Mouse (Mus musculus) kidney, postnatal 36 days (tissue): Measurements from ENCODE around the gene Ccdc51.

Source experiments
- DNase-seq, 2 experiments: peaks; one replicate each; pipeline ENCODE4 v3.0.0; 2021 to 2022; ENCODE audit warnings: mixed read lengths in 2 of 2

Ccdc51 gene

DNA sequence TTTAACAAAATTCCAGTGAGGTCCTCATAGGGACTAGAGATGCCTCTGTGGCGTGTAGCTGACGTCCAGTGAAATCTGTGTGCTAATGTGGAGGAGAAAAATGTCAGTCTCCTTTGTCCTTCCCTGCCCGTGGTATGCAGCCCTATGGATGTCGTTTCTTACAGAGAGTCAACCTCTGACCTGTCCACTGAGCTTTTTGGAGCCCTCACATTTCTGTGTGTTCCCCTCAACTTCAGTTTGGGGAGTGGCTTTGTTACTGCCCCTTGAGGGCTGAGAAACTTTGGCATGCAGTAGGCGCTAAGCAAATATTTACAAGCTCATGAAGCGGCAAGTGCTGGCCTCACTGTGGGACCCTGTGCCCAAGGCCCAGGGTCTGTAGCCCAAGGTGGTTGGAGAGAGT, 15.0 kb downstream of the Ccdc51 start:
- DNase-seq, result no peak

DNA sequence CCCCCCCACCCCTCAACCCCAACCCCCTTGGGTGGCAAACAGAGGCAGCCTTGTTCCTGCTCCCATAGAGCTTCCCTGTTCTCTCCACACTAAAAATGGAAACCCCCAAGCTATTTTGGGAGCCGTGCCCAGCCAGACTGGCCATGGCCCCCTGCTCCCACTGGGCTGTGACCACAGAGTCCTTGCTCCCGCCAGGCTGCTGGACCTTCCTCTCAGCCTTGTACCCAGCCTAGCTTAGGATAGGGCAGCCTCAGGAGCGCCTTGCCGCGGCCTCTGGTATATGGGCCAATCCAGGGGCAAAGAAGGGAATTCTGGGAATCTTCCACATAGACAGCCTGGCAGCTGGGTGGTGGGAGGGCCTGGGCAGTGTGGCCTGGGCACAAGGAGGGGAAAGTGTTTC, 15.5 kb downstream of the Ccdc51 start:
- DNase-seq, result peak; percentile 42 to 48

DNA sequence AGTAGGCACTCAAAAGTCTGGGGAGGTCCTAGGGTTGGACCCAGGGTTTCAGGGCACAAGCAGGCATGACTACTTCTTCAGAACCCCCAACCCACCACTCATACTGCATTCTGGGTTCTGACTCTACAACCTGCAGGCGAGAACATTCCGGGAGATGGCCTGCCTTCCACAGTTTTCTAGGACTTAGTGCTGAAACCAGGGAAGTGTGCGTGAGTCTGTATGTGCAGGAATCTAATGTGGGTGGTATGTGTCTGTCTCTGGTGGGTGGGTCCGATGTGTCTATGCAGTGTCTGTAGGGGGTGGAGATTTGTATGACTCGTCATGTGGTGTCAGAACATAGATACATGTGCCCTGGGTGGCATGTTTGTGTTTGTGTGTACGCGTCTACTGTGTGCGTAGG, 16.1 kb downstream of the Ccdc51 start:
- no peak for DNase-seq

DNA sequence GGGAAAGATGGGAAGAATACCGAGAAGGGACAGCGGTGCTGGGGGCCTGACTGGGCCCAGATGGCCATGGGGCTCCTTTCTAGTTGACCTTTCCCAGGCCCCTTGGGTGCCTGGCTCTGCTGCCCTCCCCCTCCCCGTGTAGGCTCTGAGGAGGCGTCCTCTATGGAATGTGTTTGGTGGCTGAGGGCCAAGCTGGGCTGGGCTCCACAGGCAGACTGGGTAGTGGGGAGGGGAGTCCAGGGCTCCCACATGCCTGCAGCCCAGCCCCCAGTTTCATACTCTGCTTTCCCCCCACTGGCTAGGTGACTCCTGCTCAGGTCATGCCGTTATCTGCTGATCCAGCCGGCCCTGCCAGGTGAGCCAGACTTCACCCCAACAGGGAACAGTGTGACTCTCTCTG, 16.7 kb downstream of the Ccdc51 start:
- DNase-seq, result peak; percentile 83 to 85

DNA sequence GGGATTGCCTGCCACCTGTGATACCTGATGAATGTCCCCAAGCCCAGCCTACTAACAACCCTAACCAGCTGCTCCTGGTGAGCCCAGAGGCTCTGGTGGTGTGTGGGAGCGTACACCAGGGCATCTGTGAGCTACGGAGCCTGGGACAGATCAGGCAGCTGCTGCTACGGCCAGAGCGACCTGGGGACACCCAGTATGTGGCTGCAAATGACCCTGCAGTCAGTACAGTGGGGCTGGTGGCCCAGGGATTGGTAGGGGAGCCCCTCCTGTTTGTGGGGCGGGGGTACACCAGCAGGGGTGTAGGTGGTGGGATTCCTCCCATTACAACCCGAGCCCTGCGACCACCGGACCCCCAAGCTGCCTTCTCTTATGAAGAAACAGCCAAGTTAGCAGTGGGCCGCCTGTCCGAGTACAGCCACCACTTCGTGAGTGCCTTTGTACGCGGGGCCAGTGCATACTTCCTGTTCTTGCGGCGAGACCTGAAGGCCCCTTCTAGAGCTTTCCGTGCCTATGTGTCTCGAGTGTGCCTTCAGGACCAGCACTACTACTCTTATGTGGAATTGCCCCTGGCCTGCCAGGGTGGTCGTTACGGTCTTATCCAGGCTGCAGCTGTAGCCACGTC, 18.1 kb downstream of the Ccdc51 start:
- DNase-seq, result no peak

DNA sequence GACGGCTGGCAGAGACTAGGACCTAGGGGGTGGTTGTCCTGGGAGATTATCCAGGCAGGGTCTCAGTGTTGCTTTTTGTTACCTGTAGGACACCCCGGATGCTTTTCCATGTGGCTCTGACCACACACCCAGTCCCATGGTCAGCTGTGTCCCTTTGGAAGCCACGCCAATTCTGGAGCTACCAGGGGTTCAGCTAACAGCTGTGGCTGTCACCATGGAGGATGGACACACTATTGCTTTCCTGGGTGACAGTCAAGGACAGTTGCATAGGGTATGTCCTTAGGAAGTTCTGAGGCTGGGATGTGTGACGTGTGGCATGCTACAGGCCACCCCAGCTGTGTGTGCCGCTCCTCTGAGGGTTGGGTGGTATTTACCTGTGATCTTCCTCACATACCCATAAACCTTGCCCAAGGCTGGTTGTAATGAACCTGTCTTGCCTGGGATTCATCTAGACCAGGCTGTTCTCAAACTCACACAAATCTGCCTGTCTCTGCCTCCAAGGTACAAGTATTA, 19.7 kb downstream of the Ccdc51 start:
- DNase-seq, result no peak

DNA sequence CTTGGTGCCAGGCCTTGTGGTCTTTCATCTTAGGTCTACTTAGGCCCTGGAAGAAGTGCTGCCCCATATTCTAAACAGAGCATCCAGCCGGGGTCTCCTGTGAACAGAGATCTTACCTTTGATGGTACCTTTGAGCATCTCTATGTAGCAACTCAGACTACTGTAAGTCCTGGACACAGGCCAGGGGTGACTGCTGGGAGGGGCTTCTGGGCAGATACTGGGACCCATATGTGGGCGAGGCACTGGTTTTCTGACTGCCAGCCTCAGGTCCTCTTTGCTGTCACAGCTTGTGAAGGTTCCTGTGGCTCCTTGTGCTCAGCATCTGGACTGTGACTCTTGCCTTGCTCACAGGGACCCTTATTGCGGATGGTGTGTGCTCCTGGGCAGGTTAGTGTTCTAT, 20.2 kb downstream of the Ccdc51 start:
- DNase-seq, result no peak

DNA sequence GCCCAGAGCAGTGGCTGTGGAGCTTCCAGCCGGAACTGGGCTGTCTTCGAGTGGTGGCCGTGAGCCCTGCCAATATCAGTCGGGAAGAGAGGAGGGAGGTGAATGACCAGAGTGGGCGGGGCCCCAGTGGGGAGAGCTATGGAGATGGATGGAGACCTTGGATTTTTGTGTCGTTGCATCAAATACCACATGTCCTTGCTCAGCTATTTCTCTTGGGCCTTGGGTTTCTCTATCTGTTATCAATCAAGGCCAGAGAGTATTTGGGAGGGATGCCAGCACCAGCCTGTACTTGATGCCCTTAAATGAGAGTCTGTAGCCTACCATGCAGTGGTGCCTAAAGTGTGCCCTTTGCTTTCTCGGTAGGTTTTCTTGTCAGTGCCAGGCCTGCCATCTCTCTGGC, 21.0 kb downstream of the Ccdc51 start:
- no peak for DNase-seq

DNA sequence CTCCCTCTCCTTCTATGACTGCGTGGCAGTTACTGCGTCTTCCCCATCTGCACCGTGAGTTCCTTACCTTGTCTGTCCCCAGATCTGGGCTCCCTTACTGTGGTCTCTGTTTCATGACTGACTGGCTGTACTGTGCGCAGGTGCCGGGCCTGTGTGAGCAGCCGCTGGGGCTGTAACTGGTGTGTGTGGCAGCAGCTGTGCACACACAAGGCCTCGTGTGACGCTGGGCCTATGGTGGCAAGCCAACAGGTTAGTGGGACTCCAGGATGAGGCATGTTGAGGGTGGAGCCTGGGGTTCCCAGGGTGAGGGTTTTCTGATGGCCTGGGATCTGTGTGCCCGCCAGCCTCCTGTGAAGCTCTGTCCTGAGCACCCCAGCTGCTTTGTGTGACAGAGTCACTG, 21.8 kb downstream of the Ccdc51 start:
- DNase-seq, result no peak

DNA sequence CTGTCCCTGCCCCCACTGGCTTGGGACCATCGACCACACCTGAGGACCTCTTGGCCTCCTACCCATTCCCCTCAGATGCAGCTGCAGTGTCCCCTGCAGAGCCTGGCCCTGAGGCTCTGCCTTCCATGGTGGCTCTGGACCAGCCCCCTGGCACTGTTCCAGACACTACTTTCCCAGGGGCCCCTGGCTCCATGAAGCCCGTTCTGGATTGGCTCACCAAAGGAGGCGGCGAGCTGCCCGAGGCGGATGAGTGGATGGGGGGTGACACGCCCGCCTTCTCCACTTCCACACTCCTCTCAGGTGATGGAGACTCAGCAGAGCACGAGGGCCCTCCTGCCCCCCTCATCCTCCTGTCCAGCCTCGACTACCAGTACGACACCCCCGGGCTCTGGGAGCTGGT, 22.7 kb downstream of the Ccdc51 start:
- DNase-seq, result peak in 1 of 2 experiments; percentile 41

DNA sequence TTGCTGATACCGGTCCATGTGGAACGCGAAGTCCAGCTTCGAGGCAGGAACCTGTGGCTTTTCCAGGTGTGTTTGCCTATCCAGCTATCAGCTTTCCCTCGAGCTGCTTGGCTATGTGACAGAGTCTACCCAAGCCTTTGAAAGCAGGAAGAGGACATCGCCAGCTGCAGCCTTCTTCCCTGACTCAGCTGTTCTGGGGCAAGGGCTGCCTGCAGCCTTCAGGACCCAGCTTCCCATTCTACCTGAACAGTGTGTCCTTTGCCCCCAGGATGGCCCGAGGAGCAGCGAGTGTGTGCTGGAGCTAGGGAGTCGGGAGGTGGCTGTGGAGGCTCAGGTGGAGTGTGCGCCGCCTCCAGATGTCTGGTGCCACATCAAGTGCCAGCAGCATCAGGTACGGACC, 23.4 kb downstream of the Ccdc51 start:
- DNase-seq, result peak in 1 of 2 experiments; percentile 22

DNA sequence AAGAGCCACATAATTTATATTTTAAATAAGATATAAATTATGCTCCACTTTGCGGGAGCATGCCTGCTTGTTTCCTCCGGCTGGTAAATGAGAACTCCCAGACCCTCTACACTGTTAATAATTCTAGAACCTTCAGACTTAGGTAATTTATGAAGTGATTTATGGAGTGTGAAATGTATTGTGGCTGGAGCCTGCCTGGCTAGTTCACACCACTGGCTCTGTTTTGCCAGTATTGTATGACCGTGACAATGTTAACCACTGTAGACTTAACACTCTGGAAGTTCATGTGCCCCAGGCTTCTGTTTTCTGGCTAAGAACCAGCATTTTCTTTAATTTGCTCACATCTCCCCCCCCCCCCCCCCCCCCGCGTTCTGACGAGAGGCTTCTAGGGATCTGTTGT, 25.0 kb downstream of the Ccdc51 start:
- DNase-seq, result no peak

DNA sequence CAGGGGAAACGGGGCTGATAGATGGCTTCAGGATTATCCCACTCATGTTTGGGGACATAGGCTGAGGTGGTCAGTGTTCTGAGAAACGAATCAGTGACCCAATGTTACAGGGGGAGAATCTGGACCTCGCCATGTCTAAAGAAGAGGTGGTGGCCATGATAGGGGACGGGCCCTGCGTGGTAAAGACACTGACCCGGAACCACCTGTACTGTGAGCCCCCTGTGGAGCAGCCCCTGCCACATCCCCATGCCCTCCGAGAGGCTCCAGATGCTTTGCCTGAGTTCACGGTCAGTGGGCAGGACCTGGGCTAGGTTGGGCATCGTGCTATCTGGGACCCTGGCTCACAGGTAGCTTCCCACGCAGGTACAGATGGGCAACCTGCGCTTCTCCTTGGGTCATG, 27.9 kb downstream of the Ccdc51 start:
- DNase-seq, result no peak

DNA sequence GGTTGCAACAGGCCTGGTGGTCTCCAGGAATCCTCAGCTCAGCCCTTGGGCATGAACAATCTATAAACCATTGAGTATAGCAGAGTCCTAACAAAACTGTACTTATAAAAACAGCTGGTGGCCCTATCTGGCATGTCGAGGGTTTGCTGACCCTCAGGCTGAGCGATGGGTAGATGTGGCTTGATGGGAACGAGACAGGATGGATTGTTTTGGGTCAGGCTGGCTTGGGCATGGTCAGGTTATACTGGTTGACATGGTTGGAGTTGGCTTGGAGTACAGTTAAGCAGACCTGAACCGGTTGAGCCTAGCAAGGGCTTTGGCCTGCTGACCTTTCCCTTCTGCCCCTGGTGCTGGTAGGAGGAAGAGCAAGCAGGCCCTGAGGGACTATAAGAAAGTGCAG, 28.8 kb downstream of the Ccdc51 start:
- DNase-seq, result no peak

DNA sequence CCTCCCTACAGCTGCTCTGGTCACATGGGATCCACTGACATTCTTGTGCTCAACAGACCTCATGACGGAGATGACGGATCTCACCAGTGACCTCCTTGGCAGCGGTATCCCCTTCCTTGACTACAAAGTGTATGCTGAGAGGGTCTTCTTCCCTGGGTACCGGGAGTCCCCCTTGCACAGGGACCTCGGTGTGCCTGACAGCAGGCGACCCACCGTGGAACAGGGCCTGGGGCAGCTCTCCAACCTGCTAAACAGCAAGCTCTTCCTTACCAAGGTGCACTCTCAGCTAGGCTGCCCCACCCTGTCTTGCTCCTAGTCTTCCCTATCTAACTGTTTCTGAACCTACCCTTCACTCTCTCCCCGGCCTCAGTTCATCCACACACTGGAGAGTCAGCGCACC, 29.3 kb downstream of the Ccdc51 start:
- no peak for DNase-seq

DNA sequence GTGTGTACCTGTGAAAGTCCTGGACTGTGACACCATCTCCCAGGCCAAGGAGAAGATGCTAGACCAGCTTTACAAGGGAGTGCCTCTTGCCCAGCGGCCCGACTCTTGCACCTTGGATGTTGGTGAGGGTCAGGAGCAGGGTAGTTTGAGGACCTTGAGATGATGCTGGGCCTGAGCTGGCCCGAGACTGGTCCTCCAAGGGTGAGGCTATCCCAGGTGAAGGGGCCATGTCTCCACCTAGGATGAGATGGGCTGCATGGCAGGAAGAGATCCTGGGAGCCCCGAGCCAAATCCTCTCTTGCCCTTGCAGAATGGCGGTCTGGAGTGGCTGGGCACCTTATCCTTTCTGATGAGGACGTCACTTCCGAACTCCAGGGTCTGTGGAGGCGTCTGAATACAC, 31.0 kb downstream of the Ccdc51 start:
- DNase-seq, result peak in 1 of 2 experiments; percentile 0

DNA sequence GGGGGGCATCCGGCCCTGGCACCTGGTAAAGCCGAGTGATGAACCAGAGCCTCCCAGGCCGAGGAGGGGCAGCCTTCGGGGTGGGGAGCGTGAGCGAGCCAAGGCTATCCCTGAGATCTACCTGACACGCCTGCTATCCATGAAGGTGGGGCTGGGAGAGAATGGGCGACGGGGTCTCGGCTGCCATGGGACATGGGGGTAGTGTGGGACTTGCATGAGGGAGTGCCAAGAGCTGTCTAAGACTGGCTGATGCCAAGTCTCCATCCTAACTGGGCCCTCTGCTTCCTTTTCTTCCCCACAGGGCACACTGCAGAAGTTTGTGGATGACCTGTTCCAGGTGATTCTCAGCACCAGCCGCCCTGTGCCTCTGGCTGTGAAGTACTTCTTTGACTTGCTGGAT, 32.0 kb downstream of the Ccdc51 start:
- no peak for DNase-seq

DNA sequence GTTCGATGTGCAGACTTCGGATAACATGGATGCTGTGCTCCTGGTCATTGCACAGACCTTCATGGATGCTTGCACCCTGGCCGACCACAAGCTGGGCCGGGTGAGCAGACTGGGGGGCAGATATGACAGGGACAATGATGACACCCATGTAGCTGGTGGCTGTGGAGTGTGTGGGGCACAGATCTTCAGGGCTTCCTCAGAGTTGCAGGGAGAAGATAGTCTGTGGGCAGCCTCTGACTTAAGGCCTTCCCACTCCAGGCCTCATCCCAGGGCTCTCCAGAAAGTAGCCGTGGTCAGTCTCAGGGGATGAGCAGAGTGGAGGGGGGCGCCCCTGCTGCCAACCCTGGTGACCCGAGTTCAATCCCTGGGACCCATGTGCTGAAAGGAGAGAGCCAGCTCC, 32.6 kb downstream of the Ccdc51 start:
- DNase-seq, result no peak

DNA sequence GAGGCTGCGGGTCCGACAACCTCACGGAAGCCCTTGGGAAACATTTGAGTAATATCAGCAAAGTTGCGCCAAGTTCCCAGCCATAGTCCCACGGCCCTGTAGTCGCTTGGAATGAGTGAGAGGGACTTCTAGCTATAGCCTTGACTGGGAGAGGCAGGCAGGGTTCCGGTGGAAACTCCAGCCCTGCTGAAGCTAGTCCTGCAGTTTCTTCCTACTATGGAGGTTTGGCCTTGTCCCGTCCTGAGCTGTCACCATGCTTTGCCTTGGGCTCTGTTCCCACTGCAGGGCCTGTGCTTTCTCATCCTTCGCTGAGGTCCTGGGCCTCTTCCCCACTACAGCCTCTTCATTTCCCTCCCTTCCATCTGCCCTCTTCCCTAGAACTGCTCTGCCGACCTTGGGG, 33.9 kb downstream of the Ccdc51 start:
- no peak for DNase-seq

DNA sequence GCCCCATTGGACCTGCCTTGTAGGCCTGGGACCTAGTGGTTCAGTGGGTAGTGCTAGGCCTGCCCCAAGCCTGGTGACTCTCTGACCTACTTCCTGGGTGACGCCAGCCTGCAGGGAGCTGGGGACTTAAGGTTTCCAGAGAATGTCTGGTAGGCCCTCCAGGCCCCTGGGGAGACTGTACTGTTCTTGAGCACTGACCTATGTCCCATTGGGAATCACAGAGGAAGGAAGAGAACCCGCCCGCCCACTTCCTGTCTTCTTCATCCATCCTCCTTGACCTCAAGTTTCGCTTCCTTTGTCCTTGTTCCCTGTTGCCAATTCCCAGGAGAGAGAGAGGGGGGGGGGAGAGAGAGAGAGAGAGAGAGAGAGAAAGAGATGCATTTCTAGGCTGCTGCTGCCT, 35.8 kb downstream of the Ccdc51 start:
- peak; percentile 41 to 42 for DNase-seq

DNA sequence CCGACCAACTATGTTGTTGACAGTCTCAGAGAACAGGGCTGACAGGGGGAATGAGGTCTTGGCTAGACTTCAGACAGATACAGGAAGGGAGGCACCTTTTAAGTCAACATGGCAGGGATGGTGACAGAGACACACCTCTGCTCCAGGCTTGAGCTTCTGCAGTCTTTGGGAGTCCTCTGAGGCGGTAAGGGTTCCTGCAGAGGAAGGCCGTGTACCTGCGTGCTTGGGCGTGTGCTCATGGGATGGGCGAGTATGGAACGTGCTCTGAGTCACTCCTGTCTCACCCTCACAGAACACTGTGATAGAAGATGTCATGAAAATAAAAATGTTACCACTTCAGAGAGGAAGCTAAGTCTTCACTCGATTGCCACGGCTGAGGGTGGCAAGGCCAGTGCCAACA, 37.3 kb downstream of the Ccdc51 start:
- DNase-seq, result no peak

DNA sequence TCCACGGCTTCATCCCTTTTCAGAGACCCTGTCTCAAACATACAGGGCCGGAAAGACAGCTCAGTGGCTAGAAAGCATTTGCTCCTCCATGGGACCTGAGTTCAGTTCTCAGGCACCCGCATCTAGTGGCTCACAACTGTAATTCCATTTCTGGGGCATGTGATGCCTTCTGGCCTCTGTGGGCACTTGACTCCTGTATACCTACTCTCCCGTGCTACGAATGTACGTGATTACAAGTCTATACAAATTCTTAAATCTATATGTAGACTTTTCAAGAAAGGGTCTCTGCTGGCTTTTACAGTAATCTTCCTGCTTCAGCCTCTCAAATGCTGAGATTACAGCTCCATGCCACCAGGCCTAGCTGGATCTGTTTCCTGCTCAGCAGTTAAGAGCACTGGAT, 38.7 kb downstream of the Ccdc51 start:
- DNase-seq, result no peak

DNA sequence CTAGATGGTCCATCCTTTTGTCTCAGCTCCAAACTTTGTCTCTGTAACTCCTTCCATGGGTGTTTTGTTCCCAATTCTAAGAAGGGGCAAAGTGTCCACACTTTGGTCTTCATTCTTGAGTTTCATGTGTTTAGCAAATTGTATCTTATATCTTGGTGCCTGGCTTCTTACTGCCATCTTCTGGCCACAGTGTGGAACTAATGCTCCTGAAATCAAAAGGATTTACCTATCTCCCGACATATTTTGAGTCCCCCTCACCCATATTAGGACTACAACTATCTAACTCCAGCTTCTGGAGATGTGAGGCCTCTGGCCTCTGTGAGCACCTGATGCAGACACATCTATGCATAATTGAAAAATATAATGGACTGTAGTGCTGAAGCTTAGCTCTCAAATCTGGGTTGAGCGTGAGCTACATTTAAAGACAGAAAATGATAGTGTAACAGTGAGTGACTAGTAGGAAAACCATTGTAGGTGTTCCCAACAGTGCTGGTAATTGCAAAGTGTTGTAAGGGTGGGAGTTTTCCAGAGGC, 40.3 kb downstream of the Ccdc51 start:
- DNase-seq, result peak in 1 of 2 experiments; percentile 69

DNA sequence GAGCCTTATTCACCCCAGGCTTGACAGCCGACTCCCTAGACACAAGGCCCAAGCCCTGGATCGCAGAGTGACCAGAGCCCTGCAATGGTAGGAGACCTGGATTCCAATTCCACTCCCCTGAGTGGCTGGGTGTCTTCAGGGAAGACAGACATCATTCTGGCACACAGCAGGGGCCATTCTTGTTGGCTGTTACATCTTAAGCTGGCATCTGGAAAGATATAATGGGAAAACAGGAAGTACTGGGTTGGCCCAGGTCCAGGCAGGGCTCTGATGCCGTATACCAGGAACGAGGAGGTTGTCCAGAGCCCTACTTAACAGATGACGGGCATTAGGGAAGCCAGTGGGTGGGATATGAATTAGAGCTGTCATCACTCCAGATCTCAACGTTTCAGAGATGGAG, 41.0 kb downstream of the Ccdc51 start:
- peak in 1 of 2 experiments; percentile 28 for DNase-seq

DNA sequence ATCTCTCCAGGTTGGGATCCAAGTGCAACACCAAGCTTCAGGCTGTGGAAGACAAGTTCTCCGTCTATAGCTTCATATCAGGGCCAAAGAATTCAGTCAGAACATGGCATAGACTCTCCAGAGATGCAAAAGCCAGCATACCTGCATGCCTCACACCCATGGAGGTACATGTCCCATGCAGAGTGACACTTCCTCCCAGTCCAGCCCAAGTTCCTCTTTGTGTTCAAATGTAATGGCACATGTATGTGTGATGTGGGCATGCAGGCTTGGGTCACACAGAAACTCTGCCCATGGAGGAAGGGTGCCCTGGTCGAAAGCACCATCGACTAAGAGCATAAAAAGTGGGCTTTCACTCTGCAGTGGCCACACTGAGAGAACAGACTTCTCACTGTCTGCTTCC, 41.9 kb downstream of the Ccdc51 start:
- no peak for DNase-seq
